Mouse (Mus musculus) ZHBTc4 (cell line): ENCODE measurements around the gene Gm4907.
"Not testable (repeated sequence)": the region's sequence is repeated elsewhere in the genome, so short reads cannot be mapped to it uniquely, and the experiment has no call there.

ENCODE experiments used
- DNase-seq: peaks from one replicate; pipeline ENCODE4 v3.0.0-alpha.2; 2011; ENCODE audit warnings: low read depth, low spot score

Gene Gm4907

GRCm38 (mm10) chrX:23882253-23882652 lies at the start of gene Gm4907:
Gene Gm4907 (plus strand): TSS chrX:23882553.
- not testable (repeated sequence) for DNase-seq

GRCm38 (mm10) chrX:23833784-23834183 lies 48.6 kb upstream of the Gm4907 start:
- not testable (repeated sequence) for DNase-seq

DNA sequence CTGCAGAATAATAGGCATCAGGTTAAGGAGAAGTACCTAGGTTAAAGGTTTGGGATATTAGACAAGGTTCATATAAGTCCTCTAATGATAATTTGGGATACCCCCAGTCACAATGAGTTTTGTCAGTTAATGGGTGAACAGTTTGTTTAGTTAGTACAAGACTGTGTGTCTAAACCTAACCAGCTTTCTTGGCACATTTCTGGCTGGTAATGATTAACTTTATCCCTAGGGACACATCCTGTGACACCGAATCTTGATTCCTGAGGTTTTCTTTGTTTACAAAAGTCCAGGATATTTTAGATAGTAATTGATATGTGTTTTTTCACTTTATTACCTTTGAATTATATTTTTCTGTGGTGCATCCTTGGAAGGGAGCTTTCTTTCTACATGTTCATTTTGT lies 41.4 kb upstream of the Gm4907 start:
- DNase-seq: no peak

DNA sequence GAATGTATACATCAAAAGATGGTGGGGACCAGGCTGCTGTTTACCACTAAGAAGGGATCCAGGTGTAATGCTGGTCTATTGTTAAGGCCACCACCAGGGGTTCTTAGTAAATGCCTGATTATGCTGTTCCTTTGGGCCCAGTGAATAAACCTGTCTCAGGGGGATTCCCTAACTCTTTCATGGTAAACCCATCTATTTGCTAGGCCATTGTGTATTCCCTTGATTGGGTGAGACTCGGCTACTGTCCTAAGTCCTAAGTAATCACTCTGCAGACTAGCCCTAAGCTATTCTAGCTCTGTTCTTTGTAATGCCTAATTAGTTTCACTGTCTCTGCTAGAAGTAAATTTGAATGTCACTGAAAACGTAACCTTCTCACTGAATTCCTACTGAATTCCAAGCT lies 71.8 kb downstream of the Gm4907 start:
- peak; percentile 90 for DNase-seq
